Mouse (Mus musculus) gastrocnemius, postnatal 10 days (tissue): ENCODE results near the gene Jmjd7. TPM values are rescaled to one million over a fixed set of nuclear protein-coding genes. Genes with fewer than 3 reads are reported as not detected.

Experiments
- DNase-seq: peaks from one replicate; pipeline ENCODE4 v3.0.0; 2021; ENCODE audit warnings: mixed read lengths
- total RNA-seq, 2 experiments: library from RNA; stranded (reverse); gene quantifications; 2 replicates each; pipeline ENCODE4 v1.2.3; 2021

The Jmjd7 gene
- total RNA-seq, 2 experiments from 2014 or later, result 4.1 to 5.3 TPM

DNA sequence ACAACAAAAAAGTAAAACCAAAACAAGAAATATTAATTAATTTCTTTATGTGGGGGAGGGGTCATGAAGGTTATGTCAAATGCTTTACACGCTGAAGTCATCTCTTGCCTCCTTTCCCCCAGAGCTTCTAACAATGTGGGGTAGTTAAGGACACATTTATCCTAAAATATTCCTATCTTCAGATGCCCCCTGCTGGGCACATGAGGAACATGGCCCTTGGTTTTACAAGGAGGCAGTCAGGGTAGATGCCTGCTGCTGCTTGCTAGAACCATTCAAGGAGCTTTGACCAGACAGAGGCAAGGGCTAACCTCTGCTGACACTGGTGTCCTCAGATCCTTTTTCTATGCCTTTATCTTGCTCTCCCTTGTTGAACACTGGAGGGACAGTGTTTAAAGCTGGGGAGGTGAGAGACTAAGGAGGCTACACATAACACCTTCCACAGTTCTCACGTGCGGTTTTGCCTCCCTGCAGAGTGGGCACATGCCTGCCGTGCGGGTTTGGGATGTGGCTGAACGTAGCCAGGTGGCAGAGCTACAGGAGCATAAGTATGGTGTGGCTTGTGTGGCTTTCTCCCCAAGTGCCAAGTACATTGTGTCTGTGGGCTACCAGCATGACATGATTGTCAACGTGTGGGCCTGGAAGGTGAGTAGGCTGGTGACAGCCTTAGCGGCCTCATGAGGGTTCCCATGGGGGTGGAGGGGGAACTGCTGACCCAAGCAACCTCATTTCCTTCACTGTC lies 15.7 kb upstream of the Jmjd7 start:
- peak; percentile 61 for DNase-seq

DNA sequence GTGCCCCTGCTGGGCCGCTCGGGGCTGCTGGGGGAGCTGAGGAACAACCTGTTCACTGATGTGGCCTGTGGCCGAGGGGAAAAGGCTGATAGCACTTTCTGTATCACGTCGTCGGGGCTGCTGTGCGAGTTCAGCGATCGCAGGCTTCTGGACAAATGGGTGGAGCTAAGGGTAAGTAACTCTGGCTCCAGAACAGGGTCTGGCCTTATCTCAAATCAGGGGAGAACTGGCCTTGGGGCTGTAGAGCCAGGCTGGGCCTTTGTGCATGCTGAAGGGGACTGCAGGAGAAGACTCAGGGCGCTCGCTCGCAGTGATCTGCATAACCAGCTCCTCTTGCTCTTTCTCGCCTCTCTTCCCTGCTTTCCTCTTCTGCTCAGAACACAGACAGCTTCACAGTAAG lies 14.4 kb upstream of the Jmjd7 start:
- DNase-seq, result no peak

DNA sequence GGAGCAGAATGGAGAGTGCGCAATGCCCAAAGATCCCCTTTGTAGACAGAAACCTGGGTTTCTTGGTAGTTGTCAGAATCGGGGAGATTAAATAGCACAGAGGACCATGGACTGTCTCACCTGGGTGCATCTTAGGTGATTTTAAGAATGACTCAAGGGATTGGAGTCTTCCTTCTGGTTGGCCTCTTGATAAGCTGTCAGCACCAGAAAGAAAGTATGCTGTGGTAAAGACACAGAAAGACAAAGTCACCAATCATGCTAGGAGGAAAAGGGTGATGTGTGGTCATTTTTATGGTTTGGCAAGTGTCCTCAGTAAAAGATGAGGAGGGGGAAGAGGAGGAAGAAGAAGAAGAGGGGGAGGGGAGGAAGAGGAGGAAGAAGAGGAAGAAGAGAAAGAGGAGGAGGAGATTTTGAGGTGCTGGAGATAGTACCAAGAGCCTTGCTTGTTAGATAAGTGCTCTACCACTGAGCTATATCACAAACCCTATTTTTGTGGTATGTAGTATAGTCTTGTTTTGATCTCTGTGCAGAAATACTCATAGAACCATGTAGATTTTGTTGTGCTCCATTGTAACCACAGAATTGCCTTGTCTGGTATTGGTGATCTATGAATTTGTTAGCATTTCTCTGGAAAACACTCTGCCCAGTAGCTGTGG lies 13.3 kb upstream of the Jmjd7 start:
- no peak for DNase-seq

DNA sequence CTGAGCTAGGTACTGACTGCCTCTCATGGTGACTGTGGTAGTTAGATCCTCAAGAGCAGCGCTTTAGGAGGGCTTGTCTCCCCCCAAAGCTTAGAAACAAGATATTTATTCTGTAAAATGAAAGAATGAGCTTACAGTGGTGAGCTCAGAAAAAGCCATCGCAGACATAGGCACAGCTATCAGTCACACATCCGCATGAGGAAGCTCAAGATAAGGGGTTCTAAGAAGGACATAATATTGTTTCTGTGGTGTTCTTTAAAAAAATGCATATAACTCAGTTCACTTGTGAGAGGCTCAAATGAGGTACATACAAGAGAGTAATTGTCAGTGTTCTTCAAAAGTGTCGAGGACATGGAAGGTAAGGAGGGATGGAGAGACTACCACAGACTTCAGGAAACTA lies 11.4 kb upstream of the Jmjd7 start:
- no peak for DNase-seq

DNA sequence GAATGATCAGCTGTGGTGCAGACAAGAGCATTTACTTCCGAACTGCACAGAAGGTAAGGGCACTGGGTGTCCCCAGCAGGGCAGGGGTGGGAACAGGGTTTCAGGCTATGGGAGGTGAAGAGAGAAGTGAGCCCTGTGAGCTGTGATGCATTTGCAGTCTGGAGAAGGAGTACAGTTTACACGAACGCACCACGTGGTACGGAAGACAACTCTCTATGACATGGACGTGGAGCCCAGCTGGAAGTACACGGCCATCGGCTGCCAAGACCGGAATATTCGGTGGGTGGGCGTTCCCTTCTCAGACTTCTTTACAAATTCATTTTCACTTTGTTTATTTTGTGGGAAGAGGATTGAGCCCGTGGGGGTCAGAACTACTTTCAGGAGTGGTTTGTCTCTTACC lies 9.7 kb upstream of the Jmjd7 start:
- DNase-seq, result no peak

DNA sequence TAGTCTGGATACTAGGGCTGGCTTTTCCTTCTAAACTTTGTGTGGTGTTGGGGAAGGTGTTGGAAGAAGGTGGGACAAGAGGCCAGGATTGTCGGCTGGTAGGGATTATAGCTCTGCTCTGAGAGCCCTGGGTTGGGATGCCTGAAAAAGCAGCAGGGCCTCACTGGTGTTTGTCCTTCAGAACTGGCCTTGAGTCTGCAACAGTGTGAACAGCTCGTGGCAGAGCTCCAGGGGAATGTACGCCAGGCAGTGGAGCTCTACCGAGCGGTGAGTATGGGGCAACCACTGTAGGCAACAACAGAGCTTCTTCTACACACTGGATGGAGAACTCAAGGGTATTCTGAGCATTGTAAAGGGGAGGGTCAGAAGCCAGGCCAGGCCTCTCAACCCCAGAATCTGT lies 2.9 kb upstream of the Jmjd7 start:
- no peak for DNase-seq

DNA sequence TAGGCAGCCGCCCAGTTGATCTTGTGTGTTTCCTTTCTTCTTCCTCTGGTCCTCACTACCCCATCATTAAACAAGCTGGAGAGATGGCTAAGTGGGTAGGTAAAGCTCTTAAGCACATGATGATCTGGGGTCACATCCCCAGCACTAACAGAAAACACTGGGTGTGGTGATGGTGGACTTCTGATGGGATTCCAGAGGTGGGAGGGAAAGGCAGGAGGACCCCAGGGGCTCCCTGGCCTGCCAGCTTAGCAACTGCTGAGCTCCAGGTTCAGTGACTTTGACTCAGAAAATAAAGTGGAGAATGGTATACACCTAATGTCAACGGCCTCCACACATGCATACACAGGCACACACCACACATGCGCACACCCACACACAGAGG lies 658 bp downstream of the Jmjd7 start:
- no peak for DNase-seq

DNA sequence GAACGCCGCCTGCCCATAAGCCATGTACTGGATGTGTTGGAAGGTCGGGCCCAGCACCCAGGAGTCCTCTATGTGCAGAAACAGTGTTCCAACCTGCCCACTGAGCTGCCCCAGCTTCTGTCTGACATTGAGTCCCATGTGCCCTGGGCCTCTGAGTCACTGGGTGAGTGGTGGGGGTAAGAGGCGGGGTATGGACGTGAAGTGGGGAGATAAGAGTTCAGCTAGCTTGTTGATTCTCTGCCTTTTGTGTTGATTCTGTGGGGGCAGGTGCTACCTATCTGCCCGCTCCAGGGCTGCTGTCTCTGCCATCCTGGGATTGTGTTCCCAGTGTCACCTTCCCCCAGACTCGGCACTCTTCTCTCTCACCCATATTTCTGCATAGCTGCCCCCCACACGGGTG lies 3.1 kb downstream of the Jmjd7 start:
- DNase-seq, result no peak

DNA sequence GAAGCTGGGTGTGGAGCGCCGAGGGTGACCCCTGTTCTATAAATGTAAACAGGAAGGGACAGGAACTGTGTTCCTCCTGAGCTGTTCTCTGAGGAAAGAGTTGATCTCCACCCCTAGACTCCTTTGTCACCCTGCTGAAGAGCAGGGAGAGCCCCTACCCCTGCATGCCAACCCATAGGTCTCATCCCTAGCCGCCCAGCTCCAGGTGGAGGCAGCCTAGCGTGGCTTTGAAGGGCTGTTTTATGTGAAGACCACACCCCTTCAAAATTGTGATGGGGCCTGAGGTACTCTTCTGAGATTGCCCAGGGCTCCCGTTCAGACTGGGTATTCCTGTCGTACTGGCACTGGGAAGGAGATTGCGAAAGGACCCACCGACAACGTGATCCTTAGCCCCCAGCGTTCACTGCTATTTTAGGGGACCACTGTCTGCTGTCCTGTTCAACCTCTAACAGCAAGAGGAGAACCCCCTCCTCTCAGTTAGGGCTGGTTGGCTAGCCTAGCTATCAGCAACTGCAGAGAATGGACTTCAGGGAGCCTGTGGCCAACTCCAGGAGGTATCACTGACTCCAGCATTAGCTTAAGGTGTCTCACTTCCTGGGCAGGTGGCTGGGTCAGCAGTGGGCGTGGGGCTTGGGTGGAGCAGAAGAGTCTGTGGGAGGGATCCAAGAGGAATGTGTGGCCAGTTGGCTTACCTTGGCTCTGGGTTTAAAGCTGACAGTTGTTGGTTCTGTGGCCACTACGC lies 5.6 kb downstream of the Jmjd7 start, which contains the start of gene Pla2g4b:
Pla2g4b (plus strand) TSS at position 692 of the 742 bp plus-strand sequence.
- DNase-seq, result no peak

DNA sequence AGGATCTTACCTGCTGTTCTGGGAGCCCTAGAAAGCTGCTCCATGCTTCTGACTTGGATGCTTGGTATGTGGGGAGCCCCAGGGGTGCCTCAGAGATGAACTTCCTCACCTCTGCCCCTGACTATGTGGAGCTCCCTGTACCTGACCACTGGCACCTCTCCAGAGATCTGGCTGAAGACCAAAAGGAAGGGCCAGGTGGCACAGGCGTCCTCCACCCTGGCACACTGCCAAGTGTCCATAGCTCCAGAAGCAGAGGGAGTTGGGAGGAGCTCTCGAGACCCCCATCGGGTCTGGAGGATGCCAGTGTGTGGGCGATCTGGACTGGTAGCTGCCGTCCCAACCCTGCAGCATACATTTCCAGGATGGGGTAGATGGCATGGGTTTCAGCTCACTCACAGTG lies 6.4 kb downstream of the Jmjd7 start:
- DNase-seq, result no peak

DNA sequence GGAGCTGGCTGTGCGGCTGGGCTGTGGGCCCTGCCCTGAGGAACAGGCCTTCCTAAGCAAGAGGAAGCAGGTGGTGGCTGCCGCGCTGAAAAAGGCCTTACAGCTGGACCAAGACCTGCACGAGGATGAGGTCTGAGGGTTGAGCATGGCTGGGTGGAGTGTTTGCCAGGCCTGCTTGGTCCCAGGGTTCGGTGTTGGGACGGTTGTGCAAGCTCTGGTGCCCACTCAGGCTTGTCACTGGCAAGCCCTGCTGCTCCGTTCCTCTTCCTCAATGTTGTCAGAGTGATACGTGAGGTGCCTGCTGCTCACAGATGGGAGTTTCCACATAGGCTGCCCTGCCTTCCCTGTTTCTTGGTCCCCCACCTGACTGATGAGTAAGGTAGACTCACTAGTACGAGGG lies 10.5 kb downstream of the Jmjd7 start:
- no peak for DNase-seq

DNA sequence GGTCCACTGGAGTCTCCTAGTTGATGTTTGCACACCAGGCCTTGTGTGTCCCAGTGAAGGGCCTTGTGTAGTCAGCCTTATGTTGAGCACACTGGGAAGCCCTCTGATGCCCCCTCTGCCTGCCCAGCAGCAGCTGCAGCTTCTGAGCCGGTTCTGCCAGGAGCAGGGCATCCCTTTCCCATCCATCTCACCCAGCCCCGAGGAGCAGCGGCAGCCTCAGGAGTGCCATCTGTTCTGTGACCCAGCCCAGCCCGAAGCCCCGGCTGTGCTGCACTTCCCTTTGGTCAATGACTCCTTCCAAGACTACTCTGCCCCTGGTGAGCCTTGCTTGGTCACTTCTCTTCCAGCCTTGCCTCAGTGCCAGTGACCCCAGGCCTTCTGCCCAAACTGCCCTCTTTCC lies 13.7 kb downstream of the Jmjd7 start:
- no peak for DNase-seq

DNA sequence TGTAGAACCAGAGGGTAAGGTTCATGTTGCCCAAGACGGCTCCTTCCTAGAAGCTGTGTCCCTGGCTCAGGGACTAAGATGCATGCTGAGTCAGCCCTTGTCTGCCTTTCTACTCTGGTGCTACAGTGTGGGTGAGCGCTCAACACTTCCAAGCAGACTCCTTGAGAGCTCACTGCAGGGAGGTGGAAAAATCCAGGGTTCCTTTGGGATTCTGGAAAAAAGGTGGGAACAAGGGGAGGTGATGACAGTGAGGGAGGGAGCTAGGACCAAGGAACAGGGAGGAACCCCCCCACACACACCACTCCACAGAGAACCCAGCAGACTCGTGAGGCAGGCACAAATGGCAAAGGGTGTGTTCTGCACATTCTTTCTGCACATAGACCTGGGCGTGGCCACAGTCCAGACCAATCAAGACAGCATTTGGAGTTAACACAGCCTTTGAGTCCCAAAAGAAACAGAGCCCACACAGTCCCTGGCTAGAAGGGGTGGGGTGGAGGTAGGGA lies 16.9 kb downstream of the Jmjd7 start:
- no peak for DNase-seq

DNA sequence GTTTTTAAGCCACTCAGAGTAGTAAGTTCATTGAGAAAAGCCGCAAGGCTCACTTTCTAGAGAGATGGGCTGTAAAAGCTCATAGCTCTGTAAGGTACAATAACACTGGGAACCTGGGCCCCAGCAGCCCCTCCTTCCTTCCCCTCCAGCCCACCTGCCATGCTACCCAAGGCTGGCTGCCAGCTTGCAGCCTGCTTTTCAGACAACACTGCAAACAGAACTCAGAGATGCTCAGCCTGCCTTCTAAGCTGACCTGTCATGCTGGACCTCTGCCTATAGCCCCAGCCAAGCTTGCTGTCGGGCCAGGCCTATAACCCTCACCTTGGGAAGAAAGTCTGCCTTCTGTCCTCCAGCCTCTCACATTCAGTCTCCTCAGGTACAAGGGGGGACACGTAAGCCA lies 17.4 kb downstream of the Jmjd7 start:
- no peak for DNase-seq

DNA sequence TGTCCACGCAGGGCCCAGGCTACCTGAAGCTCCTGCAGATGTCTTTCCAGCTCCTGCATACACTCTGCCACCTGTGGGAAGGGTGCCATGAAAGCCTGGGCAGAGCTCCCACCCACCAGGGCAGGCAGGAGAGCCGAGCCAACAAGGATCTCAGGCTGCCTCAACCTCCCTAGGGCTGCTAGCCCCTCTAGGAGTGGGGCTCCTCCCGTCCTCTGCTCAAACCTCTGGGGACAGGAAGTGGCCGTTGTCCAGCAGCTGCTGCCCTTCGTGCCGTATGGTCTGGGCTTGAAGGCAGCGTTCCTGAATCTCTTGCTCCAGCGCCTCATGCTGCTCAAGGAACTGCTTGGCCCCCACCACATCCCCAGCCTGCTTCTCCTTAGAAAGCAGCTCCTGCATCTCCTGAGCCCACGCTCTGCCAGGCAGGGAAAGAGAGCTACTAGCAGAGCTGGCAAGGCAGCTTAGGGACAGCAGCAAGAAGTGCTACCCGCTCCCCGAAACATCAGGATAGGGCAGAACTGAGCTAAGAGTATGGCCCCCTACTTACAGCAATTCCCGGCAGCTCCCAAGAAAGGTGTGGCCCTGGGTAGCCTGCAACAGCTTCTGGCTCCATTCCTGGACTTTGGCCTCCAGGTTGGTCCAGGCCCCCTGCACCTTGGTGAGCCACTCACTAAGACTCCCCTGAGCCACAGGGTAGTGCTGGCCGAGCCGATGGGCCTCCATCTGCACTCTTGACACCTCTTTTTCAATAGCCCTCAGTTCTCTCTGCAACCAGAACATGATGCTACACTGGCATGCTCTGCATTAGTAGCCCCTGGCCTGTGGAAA lies 19.4 kb downstream of the Jmjd7 start:
- no peak for DNase-seq

DNA sequence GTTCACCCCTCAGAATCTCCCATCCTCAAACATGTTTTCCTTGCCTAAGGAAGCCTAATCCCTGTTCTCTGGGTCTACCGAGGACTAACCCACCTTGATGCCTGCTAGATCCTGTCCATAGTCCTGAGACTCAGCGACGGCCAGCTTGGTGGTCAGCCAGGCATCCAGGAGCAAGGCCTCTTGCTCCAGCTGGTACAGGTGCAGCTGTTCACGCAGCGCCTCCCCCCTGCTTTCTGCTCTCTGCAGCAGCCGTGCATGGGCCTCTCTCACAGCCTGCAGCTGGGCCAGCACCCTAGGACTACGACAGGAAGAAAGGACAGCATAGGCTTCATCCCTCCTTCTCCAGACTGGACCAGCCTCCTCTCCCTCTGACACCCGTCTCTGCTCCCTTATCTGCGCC lies 20.9 kb downstream of the Jmjd7 start:
- DNase-seq, result no peak

DNA sequence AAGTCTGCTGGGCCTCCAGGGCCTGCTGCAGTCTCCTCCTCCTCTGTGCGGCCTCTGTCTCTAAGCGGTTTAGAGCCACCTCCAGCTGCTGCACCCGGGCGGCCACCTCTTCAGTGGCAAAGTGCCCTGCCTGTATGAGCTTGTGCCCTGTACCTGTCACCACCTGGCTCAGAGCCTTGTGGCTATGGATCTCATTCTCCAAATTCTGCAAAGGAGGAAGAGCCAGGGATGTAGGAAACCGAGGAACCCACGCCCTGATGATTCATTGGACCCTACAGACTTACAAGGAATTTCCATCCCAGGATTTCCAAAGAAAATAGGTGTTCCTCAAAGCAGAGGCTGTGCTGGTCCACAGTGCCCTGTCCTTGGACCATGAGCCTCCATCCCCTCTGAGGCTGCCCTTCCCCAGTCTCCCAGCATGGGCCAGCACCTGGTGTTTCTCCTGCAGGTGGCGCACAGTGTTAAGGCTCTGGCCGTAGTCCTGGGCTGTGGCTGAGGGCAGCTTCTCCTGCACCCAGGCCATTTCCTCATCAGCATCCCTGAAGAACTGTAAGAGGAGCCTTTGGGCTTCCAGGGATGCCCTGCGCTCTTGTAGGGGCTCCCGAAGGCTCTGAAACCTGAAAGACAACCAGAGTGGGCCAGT lies 22.5 kb downstream of the Jmjd7 start:
- peak; percentile 53 for DNase-seq

DNA sequence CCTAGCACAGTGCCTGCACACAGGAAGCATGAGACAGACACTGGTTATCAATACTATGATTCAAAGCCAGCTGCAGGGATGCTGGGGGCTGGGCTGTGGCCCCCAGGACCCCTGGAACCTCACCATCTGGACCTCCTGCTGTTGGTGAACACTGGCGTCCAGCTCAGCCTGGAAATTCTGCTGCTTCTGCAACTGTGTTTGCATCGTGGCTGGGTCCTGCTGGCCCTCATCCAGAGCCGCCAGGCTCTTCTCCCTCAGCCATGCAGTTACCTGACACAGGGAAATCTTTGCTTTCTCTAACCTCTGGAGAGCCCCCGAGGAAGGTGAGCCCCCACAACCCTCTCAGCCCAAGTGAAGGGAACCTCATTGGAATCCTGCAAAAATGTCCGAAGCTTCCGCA lies 24.1 kb downstream of the Jmjd7 start:
- no peak for DNase-seq

DNA sequence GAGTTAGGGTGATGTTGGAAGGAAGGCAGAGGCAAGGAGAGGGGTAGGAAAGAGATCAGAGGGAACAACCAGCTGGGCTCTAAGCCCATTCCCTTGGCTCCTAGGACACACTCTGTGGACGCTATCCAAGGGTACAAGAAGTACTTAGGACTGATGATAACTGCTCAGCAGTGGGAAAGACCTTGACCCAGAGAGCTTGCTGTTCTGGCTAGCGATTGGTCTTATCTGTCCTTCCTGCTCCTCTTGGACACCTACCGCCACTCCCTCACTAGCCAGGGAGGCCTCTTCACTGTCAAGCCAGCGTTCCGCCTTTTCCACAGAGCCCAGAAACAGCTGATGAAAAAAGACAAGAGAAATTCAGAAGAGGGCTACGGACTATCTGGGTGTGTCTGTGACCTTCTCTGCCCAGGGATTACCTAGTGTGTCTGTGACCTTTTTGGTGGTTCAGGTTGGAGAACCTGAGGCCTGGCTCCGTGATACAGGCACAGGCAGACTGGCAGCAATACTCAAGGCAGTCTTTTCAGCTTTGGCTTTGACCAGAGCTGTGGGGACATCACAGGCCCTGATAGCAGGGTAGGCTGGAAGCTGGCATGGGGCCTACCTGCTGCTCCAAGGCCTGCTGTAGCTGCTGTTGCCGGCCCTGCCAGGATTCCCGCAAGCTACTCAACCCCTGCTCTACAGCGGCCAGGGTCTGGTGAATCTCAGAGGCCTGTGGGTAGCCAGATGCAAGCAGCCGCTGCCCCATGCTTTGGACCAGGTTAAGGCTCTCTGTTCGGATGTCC lies 27.7 kb downstream of the Jmjd7 start:
- no peak for DNase-seq

DNA sequence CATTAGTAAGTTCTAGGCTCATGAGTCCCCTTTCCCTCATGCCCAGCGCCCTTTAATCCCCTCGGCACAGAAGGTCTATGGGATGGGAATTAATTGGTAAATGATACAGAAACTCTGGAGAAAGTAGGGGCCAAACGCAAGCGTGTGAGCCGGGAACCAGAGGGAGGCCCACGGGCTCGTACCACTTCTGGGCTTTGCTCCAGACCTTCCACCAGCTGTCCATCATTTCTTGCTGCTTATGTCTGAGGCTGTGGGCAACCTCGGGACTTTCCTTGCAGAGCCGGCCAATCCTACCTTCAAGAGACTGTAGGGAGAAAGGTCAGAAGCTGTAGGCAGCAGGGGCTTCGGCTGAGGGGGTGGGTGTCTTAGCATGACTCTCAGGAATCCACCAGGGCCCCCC lies 28.6 kb downstream of the Jmjd7 start:
- DNase-seq, result no peak

DNA sequence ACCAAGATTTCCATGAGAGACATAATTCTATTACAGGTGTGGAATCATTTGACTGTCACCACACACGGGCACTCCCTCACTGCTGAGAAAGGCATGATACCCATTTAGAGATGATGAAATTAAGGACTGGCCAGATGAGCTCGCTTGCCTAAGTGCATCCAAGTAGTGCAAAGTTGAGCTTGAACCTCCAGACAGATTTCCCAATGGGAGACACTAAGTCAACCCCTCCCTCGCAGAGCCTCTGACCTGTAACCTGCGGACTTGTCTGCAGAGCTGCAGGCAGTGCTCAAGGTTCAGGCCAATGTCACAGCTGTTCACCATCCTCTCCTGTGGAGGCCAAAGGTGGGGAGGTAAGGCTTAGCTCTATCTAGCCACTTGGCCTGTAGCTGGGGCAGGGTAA lies 31.5 kb downstream of the Jmjd7 start:
- no peak for DNase-seq
